Mouse (Mus musculus) midbrain, embryonic 11.5 days (tissue): ENCODE results near the gene Tbata. TPM values are rescaled to one million over a fixed set of nuclear protein-coding genes. Genes with fewer than 3 reads are reported as not detected.

Source experiments
- ATAC-seq: fragments of 200-750 bp; cut with Nextera tagmentation; 2 replicates; pipeline ENCODE4 v1.8.0; 2017; ENCODE audit warnings: moderate TSS enrichment, moderate library complexity; ENCODE audit not compliant: low FRiP score
- DNase-seq: peaks from one replicate; pipeline ENCODE4 v3.0.0; 2015; ENCODE audit warnings: low spot score; ENCODE audit errors: missing footprints
- H3K27ac ChIP-seq: fragments of 300-500 bp; sonication (generic); 2 replicates; pipeline ENCODE4 v1.5.1; 2014; ENCODE audit warnings: low read depth, low read length
- H3K27me3 ChIP-seq: fragments of 300-500 bp; sonication (generic); 2 replicates; pipeline ENCODE4 v1.6.1; 2014; ENCODE audit warnings: mild to moderate bottlenecking, low read length, moderate library complexity, mixed read lengths; ENCODE audit not compliant: control insufficient read depth, insufficient read depth
- H3K36me3 ChIP-seq: fragments of 300-500 bp; sonication (generic); 2 replicates; pipeline ENCODE4 v1.6.1; 2014; ENCODE audit warnings: mild to moderate bottlenecking, low read length, moderate library complexity, mixed read lengths; ENCODE audit not compliant: control insufficient read depth, insufficient read depth
- H3K4me1 ChIP-seq: fragments of 300-500 bp; sonication (generic); 2 replicates; pipeline ENCODE4 v1.6.1; 2014; ENCODE audit warnings: low read length; ENCODE audit not compliant: control insufficient read depth, insufficient read depth
- H3K4me2 ChIP-seq: fragments of 300-500 bp; sonication (generic); 2 replicates; pipeline ENCODE4 v1.6.1; 2014; ENCODE audit warnings: mild to moderate bottlenecking, moderate library complexity
- H3K4me3 ChIP-seq: fragments of 300-500 bp; sonication (generic); 2 replicates; pipeline ENCODE4 v1.5.1; 2014; ENCODE audit warnings: low read depth, low read length
- H3K9ac ChIP-seq: fragments of 300-500 bp; sonication (generic); 2 replicates; pipeline ENCODE4 v1.6.1; 2014; ENCODE audit warnings: low read length
- H3K9me3 ChIP-seq: fragments of 300-500 bp; sonication (generic); 2 replicates; pipeline ENCODE4 v1.6.1; 2016; ENCODE audit warnings: low read length; ENCODE audit not compliant: control insufficient read depth
- WGBS: fragments of 180-500 bp; shearing (Covaris S2); extraction: QIAGEN DNeasy Blood & Tissue Kit; methylation state at CpG from one replicate; pipeline ENCODE4 v1.1.7; 2014; 5-methylcytosine and 5-hydroxymethylcytosine counted together
- polyA plus RNA-seq: library from polyadenylated mRNA; unstranded; fragments of >200 nt; fragmentation: Nextera tagmentation; extraction: Ambion mirVana; gene quantifications from 2 replicates; pipeline ENCODE4 v1.2.1, GENCODE M21; 2014

Gene Tbata
- polyA plus RNA-seq, 1 experiment from 2014 or later = not detected

DNA sequence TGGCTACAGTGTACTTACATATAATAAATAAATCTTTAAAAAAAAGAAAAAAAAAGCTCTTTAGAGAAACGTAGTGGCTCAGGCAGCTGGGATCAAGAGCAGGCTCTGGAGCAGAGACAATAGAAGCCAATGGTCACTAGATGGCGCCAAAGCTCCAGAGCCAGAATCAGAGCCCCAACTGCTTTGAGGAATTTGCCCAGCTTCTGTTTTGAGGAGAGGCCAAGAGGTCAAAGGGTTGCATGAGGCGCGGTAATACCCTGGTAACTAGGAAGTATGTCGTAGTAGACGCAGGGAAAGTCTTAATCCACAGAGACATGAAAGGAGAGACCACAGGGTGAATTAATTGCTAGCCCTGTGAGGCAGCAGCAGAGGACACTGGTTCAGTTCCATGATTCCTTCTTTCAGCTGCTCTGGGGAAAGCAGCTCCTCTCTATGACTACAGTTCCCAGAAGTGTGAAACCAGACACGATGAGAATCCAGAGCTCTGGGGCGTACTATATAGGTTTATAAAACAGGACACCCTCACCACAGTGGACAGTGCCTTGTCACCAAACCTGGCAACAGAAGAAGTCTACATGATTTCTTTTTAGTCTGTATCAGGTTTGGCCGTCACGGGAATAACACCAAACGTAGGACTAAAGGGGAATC, 27.9 kb downstream of the Tbata start:
- Histone ChIP-seq H3K4me3 (no peak overlapping the region), H3K27ac (no peak overlapping the region), H3K4me2 (no peak overlapping the region), H3K27me3 (no peaks in the 10 kb centered on the region; the same call in none of the 2 replicates), H3K9ac (no peak overlapping the region), H3K4me1 (peaks cover 10% of the 10 kb centered on the region), H3K36me3 (no peaks in the 10 kb centered on the region), H3K9me3 (no peaks in the 10 kb centered on the region)
- 18% methylated on average over 11 of the region's 11 CpGs for whole genome bisulfite sequencing
- DNase-seq (peak; percentile 98), ATAC-seq (peak; percentile 68)

DNA sequence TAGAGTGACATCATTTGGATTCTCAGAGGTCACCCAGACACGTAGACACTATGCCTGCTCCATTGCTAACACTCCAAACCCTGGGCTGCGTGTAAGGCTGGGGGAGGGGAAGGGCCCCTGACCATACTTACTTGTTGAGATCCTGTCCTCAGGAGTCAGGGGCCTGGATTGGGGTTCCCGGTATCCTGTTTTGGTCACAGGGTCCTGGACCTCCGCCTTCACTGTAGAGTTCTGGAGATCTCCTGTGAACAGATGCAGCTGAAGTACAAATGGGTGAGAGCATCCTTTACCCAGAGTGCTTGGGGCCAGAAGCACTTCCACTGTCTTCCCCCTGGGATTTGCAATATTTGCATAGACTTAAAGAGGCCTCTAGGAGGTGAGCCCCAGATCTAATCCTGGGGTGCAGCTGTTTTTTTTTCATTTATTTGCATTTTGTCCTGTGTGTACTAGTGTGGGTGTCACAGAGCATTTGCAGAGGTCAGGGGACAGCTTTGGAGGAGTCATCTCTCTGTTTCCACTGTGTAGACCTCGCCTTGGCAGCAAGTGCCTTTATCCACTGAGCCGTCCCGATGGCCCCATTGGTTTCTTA, 28.6 kb downstream of the Tbata start:
- no peaks in the 10 kb centered on the region for H3K9me3 ChIP-seq
- no peaks in the 10 kb centered on the region; the same call in none of the 2 replicates for H3K27me3 ChIP-seq
- no peak for DNase-seq
- ATAC-seq = peak; percentile 42; the same call in 1 of the 2 replicates
- H3K4me3 ChIP-seq = no peak overlapping the region
- no peak overlapping the region for H3K27ac ChIP-seq
- peaks cover 10% of the 10 kb centered on the region for H3K4me1 ChIP-seq
- no peaks in the 10 kb centered on the region for H3K36me3 ChIP-seq
- no peak overlapping the region for H3K9ac ChIP-seq
- 44% methylated on average over 7 of the region's 7 CpGs for WGBS
- no peak overlapping the region for H3K4me2 ChIP-seq

DNA sequence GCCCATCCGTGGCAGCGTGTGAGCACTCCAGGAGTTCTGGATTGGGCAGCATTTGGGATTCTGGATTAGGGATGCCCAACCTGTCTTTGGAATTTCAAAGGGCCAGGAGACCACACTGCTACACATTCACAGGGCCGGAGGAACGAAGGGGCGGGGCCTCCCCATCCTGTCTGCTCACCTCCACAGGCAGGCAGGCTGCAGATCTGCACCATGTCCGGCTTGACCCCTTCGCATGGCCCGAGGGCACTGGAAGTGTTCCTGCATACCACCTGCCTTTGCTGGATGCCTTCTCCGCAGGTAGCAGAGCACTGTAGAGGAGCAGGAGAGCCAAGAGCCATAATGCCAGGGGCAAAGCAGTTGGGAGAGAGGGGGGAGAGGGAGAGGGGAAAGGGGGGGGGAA, 29.2 kb downstream of the Tbata start:
- no peak for DNase-seq
- Histone ChIP-seq H3K4me1 (peaks cover 10% of the 10 kb centered on the region), H3K27me3 (no peaks in the 10 kb centered on the region; the same call in none of the 2 replicates), H3K4me3 (no peak overlapping the region), H3K9me3 (no peaks in the 10 kb centered on the region), H3K27ac (no peak overlapping the region), H3K4me2 (no peak overlapping the region), H3K9ac (no peak overlapping the region), H3K36me3 (no peaks in the 10 kb centered on the region)
- WGBS = 42% methylated on average over 9 of the region's 9 CpGs
- no peak for ATAC-seq

DNA sequence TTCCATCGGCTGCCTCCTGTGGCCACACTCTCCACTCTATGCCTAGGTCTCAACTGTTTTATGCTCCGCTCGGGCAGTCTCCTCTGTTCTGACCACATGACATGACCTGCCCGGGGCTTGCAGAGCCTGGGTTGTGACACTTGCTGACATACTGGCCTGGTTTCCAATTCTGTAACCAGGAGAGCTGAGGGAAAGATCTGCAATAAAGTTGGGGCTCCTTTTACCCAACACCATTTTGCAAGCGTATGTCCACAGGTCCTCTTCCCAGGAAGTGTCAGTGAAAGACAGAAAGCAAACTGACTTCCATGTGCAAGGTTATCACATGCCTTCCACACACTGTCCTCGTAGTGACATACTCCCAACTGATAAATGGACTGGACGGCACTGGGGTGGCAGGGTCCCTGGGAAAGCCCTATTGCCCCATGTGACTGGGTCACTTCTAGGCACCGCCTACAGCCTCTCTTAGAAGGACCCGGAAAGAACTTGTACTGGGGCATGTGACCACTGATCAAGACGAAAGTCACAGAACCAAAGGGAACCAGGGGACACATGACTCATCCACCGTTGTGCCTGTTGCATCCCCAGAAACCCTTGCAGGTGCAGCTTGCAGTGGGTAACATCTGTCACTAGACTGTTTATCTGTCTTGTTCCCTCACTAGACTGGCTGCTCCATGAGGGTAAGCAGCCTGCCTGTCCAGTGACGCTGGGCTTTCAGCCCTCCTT, 30.0 kb downstream of the Tbata start:
- ATAC-seq = no peak
- no peak overlapping the region for H3K4me2 ChIP-seq
- H3K27ac ChIP-seq = no peak overlapping the region
- no peaks in the 10 kb centered on the region for H3K9me3 ChIP-seq
- H3K4me3 ChIP-seq = no peak overlapping the region
- no peaks in the 10 kb centered on the region for H3K36me3 ChIP-seq
- DNase-seq = no peak
- H3K27me3 ChIP-seq = no peaks in the 10 kb centered on the region; the same call in none of the 2 replicates
- H3K4me1 ChIP-seq = peaks cover 10% of the 10 kb centered on the region
- 83% methylated on average over 12 of the region's 12 CpGs for WGBS
- no peak overlapping the region for H3K9ac ChIP-seq

DNA sequence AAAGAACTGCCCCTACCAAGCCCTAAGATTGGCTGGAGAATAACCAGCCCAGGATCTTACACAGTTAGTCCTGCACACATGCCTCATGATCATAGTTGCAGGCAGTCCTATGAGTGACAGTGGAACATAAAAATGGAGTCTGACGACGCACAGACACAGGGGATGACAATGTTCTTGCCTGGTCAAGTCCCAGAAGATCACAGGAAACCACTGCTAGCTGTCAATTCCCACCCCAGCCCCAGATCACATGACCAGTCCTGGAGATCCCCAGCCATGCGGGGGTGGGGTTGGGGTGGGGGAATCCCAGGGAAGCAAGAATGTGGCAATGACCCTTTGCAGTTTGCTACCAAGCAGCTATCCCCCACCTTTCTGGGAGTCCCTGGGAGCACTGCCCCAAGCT, 32.2 kb downstream of the Tbata start:
- no peaks in the 10 kb centered on the region for H3K36me3 ChIP-seq
- no peak overlapping the region for H3K9ac ChIP-seq
- ATAC-seq = no peak
- peaks cover 10% of the 10 kb centered on the region for H3K4me1 ChIP-seq
- WGBS = 77% methylated on average over 3 of the region's 3 CpGs
- no peak for DNase-seq
- H3K4me3 ChIP-seq = no peak overlapping the region
- no peaks in the 10 kb centered on the region; the same call in none of the 2 replicates for H3K27me3 ChIP-seq
- H3K27ac ChIP-seq = no peak overlapping the region
- H3K9me3 ChIP-seq = no peaks in the 10 kb centered on the region
- H3K4me2 ChIP-seq = no peak overlapping the region

DNA sequence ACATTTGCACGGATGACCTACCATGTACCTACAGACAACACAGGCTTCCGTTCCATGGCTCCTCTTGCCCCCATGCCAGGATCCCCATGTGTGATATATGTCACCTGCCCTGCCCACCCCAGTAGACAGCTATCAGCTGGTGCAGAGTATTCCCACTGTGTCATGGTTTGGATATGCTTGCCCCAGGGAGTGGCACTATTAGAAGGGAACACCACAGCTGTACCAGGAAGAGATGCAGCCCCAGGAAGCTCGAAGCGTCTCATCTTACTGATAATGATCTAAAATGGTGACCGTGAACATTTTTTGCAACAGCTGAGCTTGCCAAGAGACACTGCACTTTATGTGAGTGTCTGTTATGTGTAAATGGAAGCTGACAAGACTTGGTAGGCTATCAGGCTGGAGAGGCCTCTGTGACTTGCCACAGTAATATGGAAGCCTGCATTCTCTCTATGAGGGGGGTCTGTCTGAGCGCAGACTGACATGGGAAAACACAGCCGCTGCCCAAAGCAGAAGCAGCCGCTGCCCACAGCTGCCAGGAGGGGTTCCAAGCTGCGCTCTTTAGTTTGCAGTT, 36.4 kb downstream of the Tbata start:
- 89% methylated on average over 9 of the region's 9 CpGs for WGBS
- no peak for DNase-seq

DNA sequence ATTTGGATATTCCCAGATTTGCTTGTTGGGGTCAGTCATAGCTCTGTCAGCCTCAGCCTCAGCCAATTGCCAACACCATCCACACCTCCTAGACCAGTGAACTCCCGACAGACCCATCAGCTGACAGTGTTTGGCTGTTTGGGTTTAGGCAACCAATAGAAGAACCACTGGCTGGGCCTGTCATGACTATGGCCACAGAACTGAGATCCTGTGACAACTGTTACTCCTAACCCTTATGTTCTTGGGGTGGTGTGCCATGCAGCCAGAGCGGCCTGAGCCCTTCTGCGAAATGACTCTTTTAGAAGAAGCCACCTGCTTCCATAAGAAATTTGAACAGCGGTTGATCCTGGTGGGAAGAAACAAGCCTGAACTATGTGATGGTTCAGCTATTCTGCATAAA, 39.4 kb downstream of the Tbata start:
- ATAC-seq (no peak), DNase-seq (no peak)
- Histone ChIP-seq H3K4me1 (no peaks in the 10 kb centered on the region), H3K36me3 (no peaks in the 10 kb centered on the region), H3K27me3 (peaks cover 2% of the 10 kb centered on the region; the same call in 1 of the 2 replicates), H3K4me2 (no peak overlapping the region), H3K9me3 (peaks cover 3% of the 10 kb centered on the region; the same call in 1 of the 2 replicates), H3K27ac (no peak overlapping the region), H3K4me3 (no peak overlapping the region), H3K9ac (no peak overlapping the region)
- 82% methylated on average over 4 of the region's 4 CpGs for WGBS

More for the DNA sequence above, 36.4 kb downstream of the Tbata start:
- Histone ChIP-seq H3K9ac (no peak overlapping the region), H3K4me1 (no peaks in the 10 kb centered on the region), H3K27ac (no peak overlapping the region), H3K4me2 (no peak overlapping the region), H3K4me3 (no peak overlapping the region), H3K36me3 (no peaks in the 10 kb centered on the region), H3K9me3 (no peaks in the 10 kb centered on the region), H3K27me3 (peaks cover under 1% of the 10 kb centered on the region; the same call in 1 of the 2 replicates)
- ATAC-seq = no peak

DNA sequence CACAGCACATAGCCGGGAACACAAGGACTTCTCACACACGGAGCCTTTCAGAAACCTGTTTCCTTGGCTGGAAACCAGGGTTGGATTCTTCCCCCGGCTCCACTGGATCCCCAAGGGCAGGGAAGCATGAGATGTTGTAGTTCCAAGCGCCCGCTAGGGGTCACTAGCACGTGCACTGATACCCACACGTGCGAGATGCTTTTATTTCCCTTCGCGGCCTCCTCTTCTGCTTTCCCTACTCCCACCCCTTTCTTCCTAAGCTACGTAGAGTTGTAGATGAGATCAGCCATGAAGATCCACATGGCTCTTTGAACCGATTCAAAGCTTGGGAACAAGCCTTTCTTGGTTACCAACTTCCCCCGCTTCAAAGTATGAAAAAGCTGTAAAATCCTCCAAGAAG, 40.0 kb downstream of the Tbata start:
- Histone ChIP-seq H3K4me3 (no peak overlapping the region), H3K9me3 (peaks cover 3% of the 10 kb centered on the region; the same call in 1 of the 2 replicates), H3K4me1 (no peaks in the 10 kb centered on the region), H3K9ac (no peak overlapping the region), H3K27ac (no peak overlapping the region), H3K4me2 (no peak overlapping the region), H3K27me3 (peaks cover 2% of the 10 kb centered on the region; the same call in 1 of the 2 replicates), H3K36me3 (no peaks in the 10 kb centered on the region)
- ATAC-seq (no peak), DNase-seq (peak; percentile 92)
- WGBS = 9% methylated on average over 13 of the region's 13 CpGs
